Mouse (Mus musculus): Measurements from ENCODE around the gene Trank1.

- TF ChIP-seq CTCF (IDR thresholded peaks at IDR 0.05; ENCODE audit: borderline replicate concordance, extremely low read depth, insufficient read depth, insufficient read length) = no peak
- no peak for TF ChIP-seq POLR2A (IDR thresholded peaks at IDR 0.05; ENCODE audit: borderline replicate concordance, extremely low read depth, insufficient read depth, insufficient read length, poor library complexity, severe bottlenecking)
These were observed 40.1 kb downstream of the Trank1 start for GRCm38 (mm10) chr9:111351641-111352040.
